Mouse (Mus musculus): ENCODE data around the gene Cryzl1.

GRCm38 (mm10) chr16:91765816-91766210 is 37.0 kb upstream of the Cryzl1 start:
- TF ChIP-seq POLR2A (IDR thresholded peaks at IDR 0.05; ENCODE audit: insufficient read depth, low read depth, low read length) (no peak), CTCF (IDR thresholded peaks at IDR 0.05) (no peak)
